Mouse (Mus musculus) kidney, embryonic 16.5 days (tissue): Measurements from ENCODE around the gene Dydc1. TPM values are rescaled to one million over a fixed set of nuclear protein-coding genes. Genes with fewer than 3 reads are reported as not detected.

ENCODE experiments used
- ATAC-seq: fragments of 200-750 bp; cut with Nextera tagmentation; 2 replicates; pipeline ENCODE4 v1.8.0; 2017; ENCODE audit warnings: moderate TSS enrichment; ENCODE audit not compliant: low FRiP score, low TSS enrichment
- H3K27ac ChIP-seq: fragments of 300-500 bp; sonication (generic); 2 replicates; pipeline ENCODE4 v1.5.1; 2014; ENCODE audit warnings: low read length
- H3K27me3 ChIP-seq: fragments of 300-500 bp; sonication (generic); 2 replicates; pipeline ENCODE4 v1.6.1; 2014; ENCODE audit warnings: low read length, control low read depth, mixed read lengths; ENCODE audit not compliant: insufficient read depth
- H3K36me3 ChIP-seq: fragments of 300-500 bp; sonication (generic); 2 replicates; pipeline ENCODE4 v1.6.1; 2014; ENCODE audit warnings: low read length, control low read depth, mixed read lengths; ENCODE audit not compliant: insufficient read depth
- H3K4me1 ChIP-seq: fragments of 300-500 bp; sonication (generic); 2 replicates; pipeline ENCODE4 v1.6.1; 2014; ENCODE audit warnings: low read length, control low read depth, mixed read lengths; ENCODE audit not compliant: insufficient read depth
- H3K4me2 ChIP-seq: fragments of 300-500 bp; sonication (generic); replicated peaks from 2 replicates; pipeline ENCODE4 v1.6.1; 2014; ENCODE audit warnings: low read depth, low read length
- H3K4me3 ChIP-seq: fragments of 300-500 bp; sonication (generic); 2 replicates; pipeline ENCODE4 v1.5.1; 2014; ENCODE audit warnings: mild to moderate bottlenecking, low read length
- H3K9ac ChIP-seq: fragments of 300-500 bp; sonication (generic); replicated peaks from 2 replicates; pipeline ENCODE4 v1.6.1; 2014; ENCODE audit warnings: low read length
- H3K9me3 ChIP-seq: fragments of 300-500 bp; sonication (generic); 2 replicates; pipeline ENCODE4 v1.6.1; 2016; ENCODE audit warnings: low read length, control low read depth
- WGBS: fragments of 180-500 bp; shearing (Covaris S2); extraction: QIAGEN DNeasy Blood & Tissue Kit; methylation state at CpG from one replicate; pipeline ENCODE4 v1.1.7; 2014; 5-methylcytosine and 5-hydroxymethylcytosine counted together
- polyA plus RNA-seq: library from polyadenylated mRNA; unstranded; fragments of >200 nt; fragmentation: Nextera tagmentation; extraction: Ambion mirVana; gene quantifications from 2 replicates; pipeline ENCODE4 v1.2.1, GENCODE M21; 2015

Dydc1 gene
- polyA plus RNA-seq, 1 experiment from 2014 or later, result not detected

DNA sequence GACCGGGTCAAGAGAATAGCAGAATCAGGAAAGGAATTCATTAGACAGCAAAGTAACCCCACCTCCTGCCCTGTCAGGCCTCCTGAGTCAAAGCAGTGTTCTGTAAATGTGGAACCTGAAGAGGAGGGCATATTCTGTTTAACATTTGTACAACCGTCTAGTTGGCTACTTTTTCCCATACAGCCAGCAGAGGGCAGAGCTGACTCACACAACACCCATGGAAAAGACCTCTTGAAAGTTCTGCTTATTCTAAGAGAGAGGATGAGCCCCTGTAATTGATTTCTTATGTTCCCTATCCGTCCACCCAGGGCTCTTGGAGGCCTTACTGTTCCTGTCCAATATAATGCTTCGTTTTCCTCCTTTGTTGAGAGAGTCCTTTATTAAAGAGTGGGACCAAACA, 55.3 kb downstream of the Dydc1 start:
- Histone ChIP-seq H3K4me3 (no peak overlapping the region), H3K36me3 (no peaks in the 10 kb centered on the region), H3K9me3 (no peaks in the 10 kb centered on the region), H3K27me3 (no peaks in the 10 kb centered on the region), H3K27ac (no peak overlapping the region), H3K4me1 (no peaks in the 10 kb centered on the region), H3K9ac (no peak overlapping the region), H3K4me2 (no peak overlapping the region)
- WGBS, result 14% methylated on average over 4 of the region's 4 CpGs
- ATAC-seq, result no peak

DNA sequence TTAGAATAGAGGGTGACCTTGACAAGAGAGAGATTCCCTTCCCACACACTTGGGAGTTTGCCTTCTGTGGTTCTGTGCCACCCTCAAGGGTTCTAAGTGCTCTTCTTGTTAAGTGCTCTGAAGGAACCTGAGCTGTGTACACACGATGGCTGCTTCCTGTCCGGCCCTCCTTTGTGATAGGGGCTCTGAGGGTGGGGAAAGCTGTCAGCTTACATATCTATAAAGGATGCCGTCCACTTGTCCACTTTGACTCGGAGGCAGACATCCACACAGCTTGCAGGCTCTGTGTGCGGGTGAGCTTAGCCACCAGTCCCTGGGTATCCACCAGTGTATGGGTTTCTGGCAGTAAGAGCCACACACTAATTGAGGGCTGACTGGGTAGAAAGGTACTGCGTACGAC, 58.8 kb downstream of the Dydc1 start, which contains the start of gene Sftpa1:
TSS of gene Sftpa1 (plus strand) at position 243 of the 400 bp plus-strand sequence.
- no peaks in the 10 kb centered on the region for H3K4me1 ChIP-seq
- H3K27me3 ChIP-seq, result no peaks in the 10 kb centered on the region
- 79% methylated on average over 7 of the region's 7 CpGs for WGBS
- no peak within 1 kb of the TSS for H3K4me3 ChIP-seq
- no peak within 1 kb of the TSS for H3K4me2 ChIP-seq
- H3K27ac ChIP-seq, result no peak within 1 kb of the TSS
- H3K36me3 ChIP-seq, result no peaks in the 10 kb centered on the region
- ATAC-seq, result no peak
- no peaks in the 10 kb centered on the region for H3K9me3 ChIP-seq
- no peak within 1 kb of the TSS for H3K9ac ChIP-seq

DNA sequence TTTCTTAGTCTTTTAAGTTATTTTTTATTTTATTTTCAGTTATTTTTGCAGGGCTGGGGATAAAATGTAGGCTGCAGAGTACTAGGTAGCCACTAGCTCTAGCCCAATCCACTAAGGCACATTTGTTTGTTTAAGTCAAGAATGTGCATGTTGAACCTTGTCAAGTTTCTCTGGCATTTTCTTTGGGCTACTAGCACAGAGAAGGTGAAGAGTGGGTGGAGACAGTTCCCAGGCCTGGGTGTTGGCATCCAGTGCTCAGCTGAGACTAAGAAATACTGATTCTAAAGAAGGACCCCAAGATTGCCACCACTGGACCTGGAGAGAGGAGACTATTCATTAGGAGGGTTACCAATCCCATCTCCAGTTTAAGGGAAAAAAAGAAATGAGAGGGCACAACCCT, 64.3 kb downstream of the Dydc1 start:
- no peak overlapping the region for H3K4me2 ChIP-seq
- H3K9me3 ChIP-seq, result no peaks in the 10 kb centered on the region
- no peaks in the 10 kb centered on the region for H3K4me1 ChIP-seq
- no peaks in the 10 kb centered on the region for H3K36me3 ChIP-seq
- no peak overlapping the region for H3K4me3 ChIP-seq
- no peak for ATAC-seq
- H3K27ac ChIP-seq, result no peak overlapping the region
- H3K27me3 ChIP-seq, result no peaks in the 10 kb centered on the region
- no peak overlapping the region for H3K9ac ChIP-seq

DNA sequence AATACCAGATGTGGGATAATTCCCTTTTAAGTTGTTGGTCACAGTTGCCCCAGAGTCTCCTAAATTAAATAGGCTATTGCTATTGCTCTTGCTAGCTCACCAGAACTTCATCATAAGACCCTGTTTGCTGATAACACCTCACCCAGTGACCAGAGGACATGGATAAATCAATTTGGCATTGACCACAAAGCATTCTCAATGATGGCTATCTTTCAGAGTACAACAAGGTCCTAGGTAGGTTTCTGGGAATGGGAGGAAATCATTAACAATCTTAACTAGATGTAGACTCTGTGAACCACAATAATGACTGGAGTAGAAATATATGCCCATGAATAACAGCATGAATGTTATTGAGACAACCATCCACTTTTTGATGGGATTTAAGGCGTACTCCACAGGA, 68.0 kb downstream of the Dydc1 start:
- no peak overlapping the region for H3K27ac ChIP-seq
- no peak for ATAC-seq
- H3K9ac ChIP-seq, result no peak overlapping the region
- WGBS, result 87% methylated on average over 1 of the region's 1 CpGs
- no peaks in the 10 kb centered on the region for H3K4me1 ChIP-seq
- H3K27me3 ChIP-seq, result no peaks in the 10 kb centered on the region
- H3K36me3 ChIP-seq, result no peaks in the 10 kb centered on the region
- H3K9me3 ChIP-seq, result no peaks in the 10 kb centered on the region
- no peak overlapping the region for H3K4me3 ChIP-seq
- H3K4me2 ChIP-seq, result no peak overlapping the region

Other genes starting within 250 kb of the Dydc1 start
- 0.81 and 0.99 TPM in 2 replicates for gene Sh2d4b, start 179.6 kb upstream of the Dydc1 start, polyA plus RNA-seq
- gene Tspan14, start 106.1 kb upstream of the Dydc1 start, polyA plus RNA-seq, result 138 and 144 TPM in 2 replicates
- 109 and 111 TPM in 2 replicates for gene Fam213a, start 59.1 kb upstream of the Dydc1 start, polyA plus RNA-seq
- 0.45 TPM in 1 of 2 replicates, not detected in the other for gene Dydc2, start 3.7 kb upstream of the Dydc1 start, polyA plus RNA-seq
- gene Mat1a, start 32.1 kb downstream of the Dydc1 start, polyA plus RNA-seq, result 0.36 and 0.54 TPM in 2 replicates
- 3.9 TPM in 1 of 2 replicates, not detected in the other for gene Sftpa1, start 58.9 kb downstream of the Dydc1 start, polyA plus RNA-seq
- gene Mbl1, start 78.5 kb downstream of the Dydc1 start, polyA plus RNA-seq, result 0.19 TPM in 1 of 2 replicates, not detected in the other
- 0.16 and 0.45 TPM in 2 replicates for gene Sftpd, start 112.2 kb downstream of the Dydc1 start, polyA plus RNA-seq
- gene Gm2832, start 205.9 kb downstream of the Dydc1 start, polyA plus RNA-seq, result not detected in 2 replicates